Mouse (Mus musculus) common myeloid progenitor, adult 5-6 weeks (primary cell): Measurements from ENCODE around the gene 4933427D14Rik. TPM values are rescaled to one million over a fixed set of nuclear protein-coding genes. Genes with fewer than 3 reads are reported as not detected.

Source experiments
- ATAC-seq: replicated peaks from 2 replicates; pipeline ENCODE4 v1.8.0; 2016; ENCODE audit warnings: low read depth, mild to moderate bottlenecking, moderate TSS enrichment, inconsistent platforms; ENCODE audit not compliant: poor library complexity, severe bottlenecking
- total RNA-seq: library from RNA; stranded (forward); fragments of 200-1000, 187-1606 nt; gene quantifications from 2 replicates; pipeline ENCODE4 v1.2.3, GENCODE M21; 2017

4933427D14Rik gene
- total RNA-seq, result 21.7 and 39.7 TPM in 2 replicates

- ATAC-seq, result peak; percentile 94
These were observed at the start of gene 4933427D14Rik, which contains the start of gene Txndc17 for GRCm38 (mm10) chr11:72207204-72207833. 4933427D14Rik (minus strand) TSS chr11:72207459. Txndc17 (plus strand) TSS chr11:72207547.

DNA sequence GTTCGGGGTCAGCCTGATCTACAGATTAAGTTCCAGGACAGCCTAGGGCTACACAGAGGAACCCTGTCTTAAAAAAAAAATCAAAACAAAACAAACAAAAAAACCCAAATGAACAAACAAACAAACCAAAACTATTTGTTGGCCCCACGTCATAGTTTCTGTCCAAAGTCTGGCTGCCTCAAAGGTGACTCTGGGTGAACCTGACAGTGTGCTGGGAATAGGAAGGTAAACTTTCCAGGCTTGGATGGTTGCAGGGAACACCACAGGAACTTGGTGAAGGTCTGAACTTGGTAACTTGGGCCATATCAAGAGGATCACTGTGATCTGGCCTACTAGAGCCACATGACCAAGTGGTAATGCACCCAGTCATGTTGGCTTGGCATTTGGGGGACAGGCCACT is 49.2 kb upstream of the 4933427D14Rik start:
- ATAC-seq, result no peak

- ATAC-seq, result no peak
These were observed 48.4 kb upstream of the 4933427D14Rik start for GRCm38 (mm10) chr11:72255629-72256028.

DNA sequence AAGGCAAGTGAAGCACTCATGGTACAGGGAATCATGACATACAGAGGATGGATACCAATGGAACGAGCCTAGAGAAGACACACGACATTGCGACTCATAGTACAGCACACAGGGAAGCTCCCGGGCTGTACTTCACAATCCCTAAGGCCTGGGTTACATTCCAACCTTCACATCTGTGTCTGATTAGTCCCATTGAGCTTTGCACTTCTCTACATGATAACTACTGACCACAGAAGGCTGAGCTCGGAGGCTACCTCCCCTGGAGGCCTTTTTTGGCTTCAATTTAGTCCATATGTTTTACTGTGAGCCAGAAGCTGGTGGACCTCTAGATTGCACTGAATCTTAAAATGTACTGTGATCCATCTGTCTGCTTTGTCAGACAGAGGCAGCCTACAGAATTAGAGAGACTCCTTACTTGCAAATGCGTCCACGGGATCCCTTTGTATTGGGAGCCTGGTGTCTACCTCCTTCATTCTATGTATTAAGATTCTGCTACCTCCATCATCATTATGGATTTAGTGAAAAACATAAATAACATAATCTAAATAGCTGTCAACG is 38.0 kb upstream of the 4933427D14Rik start:
- no peak for ATAC-seq

DNA sequence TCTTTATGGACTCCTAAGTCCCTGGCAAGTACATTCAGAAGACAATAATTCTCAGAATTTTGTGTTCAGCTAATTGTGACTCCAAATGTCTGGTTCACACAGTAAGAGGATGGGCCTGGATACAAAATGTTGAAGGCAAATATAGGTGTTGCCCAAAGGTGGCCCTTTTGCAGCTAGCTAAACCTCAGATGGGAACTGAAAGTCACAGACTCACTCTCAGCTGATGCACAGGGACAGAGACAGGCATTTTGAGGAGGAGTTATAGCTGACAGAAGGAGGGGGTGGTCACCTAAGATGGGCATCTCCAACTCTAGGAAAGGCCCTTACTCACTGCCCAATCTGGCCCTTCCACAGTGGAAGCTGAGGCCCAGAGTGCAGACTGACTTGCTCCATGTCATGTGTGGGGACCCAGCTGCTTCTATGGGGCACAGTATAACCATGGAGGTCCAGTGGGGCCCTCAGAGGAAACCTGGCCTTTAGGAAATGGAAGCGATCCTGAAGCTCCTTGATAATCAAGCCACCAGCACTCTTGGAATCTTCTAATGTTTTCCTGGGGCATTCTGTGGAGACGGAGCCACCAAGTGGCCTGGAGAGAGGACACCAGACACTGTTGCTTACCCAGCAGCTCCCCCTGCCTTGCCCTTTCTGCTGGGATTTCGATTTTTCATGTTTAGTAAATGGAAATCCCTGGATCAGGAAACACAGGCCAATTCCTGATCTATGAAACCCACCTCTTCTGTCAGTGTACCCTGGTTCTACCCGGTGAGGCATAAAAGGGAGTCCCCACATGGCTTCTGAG is 33.0 kb upstream of the 4933427D14Rik start:
- ATAC-seq, result no peak

DNA sequence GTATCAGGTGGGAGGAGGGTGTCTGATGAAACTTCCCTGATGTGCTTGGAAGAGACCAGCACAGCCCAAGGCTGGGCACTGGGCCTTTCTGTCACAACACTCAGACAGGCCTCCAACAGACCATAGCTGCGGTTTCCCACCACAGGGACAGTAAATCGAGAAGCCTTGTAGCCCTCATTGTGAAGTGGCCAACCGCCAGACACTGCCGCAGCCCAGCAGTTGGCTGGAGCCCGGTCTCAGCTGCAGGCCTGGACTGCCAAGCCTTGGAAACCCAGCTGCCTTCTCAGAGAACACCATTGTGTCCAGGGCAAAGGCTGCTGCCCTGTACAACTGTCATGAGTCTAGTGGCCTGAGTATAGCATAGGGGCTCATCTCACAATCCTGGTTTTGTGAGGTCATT is 26.8 kb upstream of the 4933427D14Rik start:
- 0 out of 2 replicates have a peak, but pooled peaks have one; percentile 22 for ATAC-seq

DNA sequence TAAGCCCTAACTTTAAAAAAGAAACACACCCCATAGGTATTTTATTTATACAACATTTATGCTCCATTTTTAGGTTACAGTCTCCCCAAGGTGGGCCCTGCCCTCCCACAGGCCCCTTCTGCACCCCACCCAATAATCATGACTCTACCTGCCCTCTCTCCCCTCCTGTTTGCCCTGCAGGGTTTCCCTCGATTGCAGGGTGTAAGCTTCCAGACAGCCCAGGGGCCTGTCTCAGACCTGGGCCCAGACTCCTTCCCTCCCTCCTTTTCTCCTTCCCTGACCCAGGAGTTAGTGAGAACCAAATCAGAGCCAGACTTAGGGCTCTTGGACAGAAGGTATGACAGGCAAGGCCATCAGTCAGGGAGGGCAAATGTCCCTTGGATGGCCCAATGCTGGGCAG is 25.7 kb upstream of the 4933427D14Rik start:
- ATAC-seq, result no peak

- no peak for ATAC-seq
These were observed 24.8 kb upstream of the 4933427D14Rik start for GRCm38 (mm10) chr11:72232068-72232467.

DNA sequence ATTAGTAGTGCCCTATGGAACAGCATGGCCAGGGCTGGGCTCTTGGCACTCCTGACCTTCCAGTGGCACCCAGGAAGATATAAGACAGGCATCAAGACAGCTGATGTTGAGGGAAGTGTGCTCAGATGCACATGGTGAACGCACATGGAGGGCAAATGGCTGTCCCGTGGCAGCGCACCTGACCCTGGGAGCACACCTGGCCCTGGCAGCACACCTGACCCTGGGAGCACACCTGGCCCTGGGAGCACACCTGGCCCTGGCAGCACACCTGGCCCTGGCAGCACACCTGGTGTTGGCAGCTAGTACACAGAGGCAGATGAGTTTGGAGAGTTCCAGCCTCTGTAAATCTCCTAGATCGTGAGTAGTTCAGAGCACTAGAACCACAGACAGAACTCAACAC is 21.3 kb upstream of the 4933427D14Rik start:
- no peak for ATAC-seq

DNA sequence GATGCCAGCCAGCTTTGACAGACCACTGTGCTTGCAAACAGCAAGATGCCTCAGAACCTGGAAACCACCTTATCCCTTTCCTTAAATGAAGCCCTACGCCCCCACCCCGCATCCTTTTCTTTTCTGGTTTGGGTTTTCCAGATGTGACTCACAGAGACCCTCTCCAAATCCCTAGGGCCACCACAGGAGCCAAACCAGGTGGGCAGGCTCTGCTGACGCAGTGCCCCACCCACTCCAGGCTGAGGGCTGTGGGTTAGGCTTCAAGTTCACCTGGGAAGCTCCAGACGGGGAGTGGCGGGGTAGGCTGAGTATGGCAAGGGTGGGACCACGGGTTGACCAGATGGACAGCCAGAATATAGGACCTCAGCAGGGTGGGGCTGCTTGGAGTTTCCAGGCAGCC is 19.6 kb upstream of the 4933427D14Rik start:
- ATAC-seq, result no peak

DNA sequence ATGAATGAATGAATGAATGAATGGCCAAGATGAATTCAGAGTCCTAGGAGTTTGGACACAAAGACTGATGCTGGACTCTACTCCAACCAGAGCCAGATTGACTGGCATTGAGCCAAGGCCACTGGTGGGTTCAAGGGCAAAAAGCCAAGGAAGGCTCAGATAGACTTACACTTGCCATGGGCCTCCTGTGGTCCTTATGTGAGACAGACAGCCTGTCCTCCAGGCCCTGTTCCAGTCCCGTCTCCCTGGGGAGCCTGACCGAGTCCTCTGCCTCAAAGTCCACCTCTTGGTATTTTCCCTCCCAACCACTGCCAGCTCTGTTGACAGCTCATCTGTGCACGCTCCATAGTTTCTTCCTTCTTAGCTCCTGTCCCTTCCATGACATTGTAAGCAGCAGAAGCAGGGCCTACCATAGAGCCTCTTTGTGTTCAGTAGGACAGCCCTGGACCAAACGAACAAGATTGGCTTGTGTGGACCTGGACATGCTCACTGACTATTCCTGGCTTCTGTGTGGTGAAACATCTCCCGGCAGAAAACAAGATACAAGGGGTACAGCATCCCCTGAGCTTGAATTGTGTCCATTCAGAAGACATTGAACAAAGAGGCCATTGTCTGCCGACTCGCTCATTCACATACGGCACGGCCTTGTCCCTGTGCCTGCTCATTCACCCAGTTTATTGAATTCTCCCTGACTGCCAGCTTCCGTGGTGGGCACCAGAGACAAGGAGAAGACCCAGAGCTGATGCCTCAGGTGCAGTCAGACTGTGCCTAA is 18.9 kb upstream of the 4933427D14Rik start:
- ATAC-seq, result no peak

DNA sequence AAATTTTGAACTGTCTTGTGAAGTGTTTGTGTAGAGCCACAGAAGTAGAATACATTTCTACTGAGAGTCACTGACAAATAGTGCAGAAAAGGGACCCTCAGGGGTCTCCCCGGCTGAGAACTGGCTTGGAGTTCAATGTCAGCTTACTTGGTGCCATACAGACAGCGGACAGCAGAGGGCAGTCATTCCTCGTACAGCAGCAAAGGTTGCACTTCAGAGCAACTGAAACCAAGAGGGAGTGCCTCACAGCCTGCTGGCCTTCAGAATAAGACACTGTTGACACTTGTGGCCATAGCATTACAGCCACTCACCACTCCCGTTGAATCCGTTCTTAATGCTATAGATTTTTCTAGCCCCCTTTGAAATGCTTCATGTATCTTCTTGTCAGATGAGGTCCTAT is 17.6 kb upstream of the 4933427D14Rik start:
- peak; percentile 75 for ATAC-seq

- ATAC-seq, result no peak
These were observed 16.2 kb upstream of the 4933427D14Rik start for GRCm38 (mm10) chr11:72223414-72223813.

GRCm38 (mm10) chr11:72221278-72221677 is 14.0 kb upstream of the 4933427D14Rik start:
- ATAC-seq, result peak; percentile 88

DNA sequence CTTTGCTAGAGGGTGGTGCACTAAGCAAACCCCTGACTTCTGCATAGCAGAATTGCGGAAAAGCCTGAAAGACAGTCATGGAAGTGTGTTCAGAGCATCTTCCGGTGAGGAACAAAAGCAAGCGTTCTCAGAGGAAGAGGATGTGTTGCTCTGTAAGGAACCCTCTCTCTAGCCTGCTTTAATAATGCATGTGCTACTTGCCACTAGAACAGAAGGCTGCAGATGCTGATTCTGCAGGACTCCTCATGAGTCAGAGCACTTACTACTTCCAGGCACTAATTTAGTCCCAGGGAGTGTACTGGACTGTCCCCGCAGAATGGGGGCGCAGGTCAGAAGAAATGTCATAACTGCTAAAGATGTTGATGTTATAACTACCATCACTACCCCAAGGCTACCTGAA is 9.9 kb upstream of the 4933427D14Rik start:
- ATAC-seq, result no peak

DNA sequence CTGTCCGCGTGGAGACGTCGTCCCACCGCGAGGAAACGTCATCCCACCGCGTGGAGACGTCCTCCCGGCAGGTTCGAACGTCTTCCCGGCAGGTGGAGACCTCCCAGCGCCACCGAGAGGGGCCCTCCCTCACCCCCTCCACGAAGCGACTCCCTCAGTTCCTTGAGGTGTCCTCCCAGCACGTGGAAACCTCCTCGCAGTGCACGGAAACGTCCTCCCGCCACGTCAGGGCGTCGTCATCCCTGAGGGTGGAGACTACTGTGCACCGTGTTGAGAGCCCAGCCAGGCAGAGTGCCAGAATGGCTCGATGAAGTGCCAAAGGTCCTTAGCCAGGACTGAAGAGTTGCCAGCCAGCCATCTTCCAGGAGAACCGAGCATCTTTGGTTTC is 8.1 kb upstream of the 4933427D14Rik start, which contains the start of gene Med31:
Gene Med31, minus strand, starts transcription at position 183 of the 388 bp plus-strand sequence.
- peak; percentile 54 for ATAC-seq

GRCm38 (mm10) chr11:72214591-72215409 is 7.5 kb upstream of the 4933427D14Rik start:
- ATAC-seq, result peak; percentile 91

- no peak for ATAC-seq
These were observed 647 bp upstream of the 4933427D14Rik start for GRCm38 (mm10) chr11:72207834-72208377.
